Mouse (Mus musculus) hindbrain, embryonic 15.5 days (tissue): Measurements from ENCODE around the gene V1rd19. TPM values are rescaled to one million over a fixed set of nuclear protein-coding genes. Genes with fewer than 3 reads are reported as not detected.
"Not testable (repeated sequence)": the region's sequence is repeated elsewhere in the genome, so short reads cannot be mapped to it uniquely, and the experiment has no call there.

Experiments
- ATAC-seq: fragments of 200-750 bp; cut with Nextera tagmentation; 2 replicates; pipeline ENCODE4 v1.8.0; 2017; ENCODE audit warnings: low read depth, moderate number of reproducible peaks, moderate TSS enrichment; ENCODE audit not compliant: low FRiP score
- H3K27ac ChIP-seq: fragments of 300-500 bp; sonication (generic); replicated peaks from 2 replicates; pipeline ENCODE4 v1.5.1; 2015; ENCODE audit warnings: mild to moderate bottlenecking, inconsistent platforms
- H3K27me3 ChIP-seq: fragments of 300-500 bp; sonication (generic); 2 replicates; pipeline ENCODE4 v1.6.1; 2015; ENCODE audit warnings: control low read depth, inconsistent platforms
- H3K36me3 ChIP-seq: fragments of 300-500 bp; sonication (generic); 2 replicates; pipeline ENCODE4 v1.6.1; 2015; ENCODE audit warnings: control low read depth, inconsistent platforms
- H3K4me1 ChIP-seq: fragments of 300-500 bp; sonication (generic); replicated peaks from 2 replicates; pipeline ENCODE4 v1.6.1; 2015; ENCODE audit warnings: control low read depth, inconsistent platforms
- H3K4me2 ChIP-seq: fragments of 300-500 bp; sonication (generic); 2 replicates; pipeline ENCODE4 v1.6.1; 2015; ENCODE audit warnings: moderate library complexity, mild to moderate bottlenecking, inconsistent platforms
- H3K4me3 ChIP-seq: fragments of 300-500 bp; sonication (generic); 2 replicates; pipeline ENCODE4 v1.5.1; 2015; ENCODE audit warnings: mild to moderate bottlenecking, inconsistent platforms
- H3K9ac ChIP-seq: fragments of 300-500 bp; sonication (generic); 2 replicates; pipeline ENCODE4 v1.6.1; 2015; ENCODE audit warnings: inconsistent platforms
- H3K9me3 ChIP-seq: fragments of 300-500 bp; sonication (generic); 2 replicates; pipeline ENCODE4 v1.6.1; 2016; ENCODE audit warnings: control low read depth, inconsistent platforms
- WGBS: fragments of 180-500 bp; shearing (Covaris S2); methylation state at CpG from one replicate; pipeline ENCODE4 v1.1.7; 2015; 5-methylcytosine and 5-hydroxymethylcytosine counted together
- polyA plus RNA-seq: library from polyadenylated mRNA; unstranded; fragments of >200 nt; fragmentation: Nextera tagmentation; extraction: Ambion mirVana; gene quantifications from 2 replicates; pipeline ENCODE4 v1.2.1, GENCODE M21; 2015

The V1rd19 gene
- polyA plus RNA-seq, result not detected in 2 replicates

- Histone ChIP-seq H3K9me3 (peaks cover 18% of the 10 kb centered on the region; the same call in 1 of the 2 replicates), H3K36me3 (no peaks in the 10 kb centered on the region), H3K4me2 (no peak within 1 kb of the TSS), H3K27me3 (no peaks in the 10 kb centered on the region), H3K27ac (no peak within 1 kb of the TSS), H3K4me1 (no peaks in the 10 kb centered on the region), H3K9ac (no peak within 1 kb of the TSS), H3K4me3 (no peak within 1 kb of the TSS)
- 74% methylated on average over 2 of the region's 2 CpGs for WGBS
- ATAC-seq, result no peak
These were observed at the start of gene V1rd19 for GRCm38 (mm10) chr7:24001391-24001790. V1rd19 (plus strand) TSS chr7:24001691.

GRCm38 (mm10) chr7:23968044-23968443 is 33.4 kb upstream of the V1rd19 start:
- H3K27ac ChIP-seq, ATAC-seq, H3K4me1 ChIP-seq, H3K4me2 ChIP-seq, H3K9ac ChIP-seq, H3K27me3 ChIP-seq, H3K9me3 ChIP-seq, H3K36me3 ChIP-seq, H3K4me3 ChIP-seq: not testable (repeated sequence)
- WGBS, result 58% methylated on average over 3 of the region's 3 CpGs

GRCm38 (mm10) chr7:23974315-23974714 is 27.2 kb upstream of the V1rd19 start, which contains the start of gene Vmn1r181:
Vmn1r181 (plus strand) TSS chr7:23974615.
- not testable (repeated sequence) for H3K9me3 ChIP-seq, H3K36me3 ChIP-seq, H3K4me2 ChIP-seq, H3K27me3 ChIP-seq, H3K9ac ChIP-seq, H3K27ac ChIP-seq, H3K4me3 ChIP-seq, H3K4me1 ChIP-seq, ATAC-seq
- WGBS, result 89% methylated on average over 9 of the region's 9 CpGs

GRCm38 (mm10) chr7:24052660-24053304 is 51.3 kb downstream of the V1rd19 start, which contains the start of gene Vmn1r183:
Vmn1r183 (plus strand) TSS chr7:24053254.
- WGBS, result 82% methylated on average over 4 of the region's 4 CpGs

More at GRCm38 (mm10) chr7:24052660-24053304, 51.3 kb downstream of the V1rd19 start, which contains the start of gene Vmn1r183:
- no peak for ATAC-seq
- Histone ChIP-seq H3K36me3 (no peaks in the 10 kb centered on the region), H3K4me1 (no peaks in the 10 kb centered on the region), H3K4me2 (no peak within 1 kb of the TSS), H3K9ac (no peak within 1 kb of the TSS), H3K27me3 (no peaks in the 10 kb centered on the region), H3K27ac (no peak within 1 kb of the TSS), H3K9me3 (no peaks in the 10 kb centered on the region; the same call in 1 of the 2 replicates), H3K4me3 (no peak within 1 kb of the TSS)

Other genes starting within 250 kb of the V1rd19 start
- gene Vmn1r174, start 249.4 kb upstream of the V1rd19 start, polyA plus RNA-seq, result not detected in 2 replicates
- not detected in 2 replicates for gene Vmn1r175, start 191.0 kb upstream of the V1rd19 start, polyA plus RNA-seq
- gene Vmn1r176, start 164.3 kb upstream of the V1rd19 start, polyA plus RNA-seq, result not detected in 2 replicates
- gene Vmn1r177, start 135.2 kb upstream of the V1rd19 start, polyA plus RNA-seq, result not detected in 2 replicates
- not detected in 2 replicates for gene Vmn1r178, start 109.7 kb upstream of the V1rd19 start, polyA plus RNA-seq
- gene Vmn1r179, start 74.7 kb upstream of the V1rd19 start, polyA plus RNA-seq, result not detected in 2 replicates
- gene Vmn1r180, start 51.1 kb upstream of the V1rd19 start, polyA plus RNA-seq, result not detected in 2 replicates
- gene Vmn1r181, start 27.1 kb upstream of the V1rd19 start, polyA plus RNA-seq, result not detected in 2 replicates
- not detected in 2 replicates for gene Vmn1r183, start 51.6 kb downstream of the V1rd19 start, polyA plus RNA-seq
- 33.7 and 35.5 TPM in 2 replicates for gene Zfp180, start 80.2 kb downstream of the V1rd19 start, polyA plus RNA-seq
- gene Zfp112, start 110.6 kb downstream of the V1rd19 start, polyA plus RNA-seq, result 9.8 and 11.0 TPM in 2 replicates
- gene Zfp235, start 132.5 kb downstream of the V1rd19 start, polyA plus RNA-seq, result 23.3 and 25.2 TPM in 2 replicates
- gene Zfp114, start 173.4 kb downstream of the V1rd19 start, polyA plus RNA-seq, result 5.0 and 5.7 TPM in 2 replicates
- gene Zfp111, start 209.8 kb downstream of the V1rd19 start, polyA plus RNA-seq, result 5.2 and 5.9 TPM in 2 replicates
- 4.4 and 4.5 TPM in 2 replicates for gene Zfp109, start 235.9 kb downstream of the V1rd19 start, polyA plus RNA-seq